Mouse (Mus musculus) heart, embryonic 15.5 days (tissue): ENCODE data around the gene Krt77. TPM values are rescaled to one million over a fixed set of nuclear protein-coding genes. Genes with fewer than 3 reads are reported as not detected.

Experiments used
- ATAC-seq: fragments of 200-750 bp; cut with Nextera tagmentation; replicated peaks from 2 replicates; pipeline ENCODE4 v1.8.0; 2017; ENCODE audit warnings: low read depth, moderate TSS enrichment; ENCODE audit not compliant: insufficient number of reproducible peaks, insufficient read depth, low FRiP score
- H3K27ac ChIP-seq: fragments of 300-500 bp; sonication (generic); 2 replicates; pipeline ENCODE4 v1.5.1; 2015; ENCODE audit warnings: mild to moderate bottlenecking, inconsistent platforms
- H3K27me3 ChIP-seq: fragments of 300-500 bp; sonication (generic); 2 replicates; pipeline ENCODE4 v1.6.1; 2015; ENCODE audit warnings: inconsistent platforms
- H3K36me3 ChIP-seq: fragments of 300-500 bp; sonication (generic); 2 replicates; pipeline ENCODE4 v1.6.1; 2015; ENCODE audit warnings: mild to moderate bottlenecking, inconsistent platforms
- H3K4me1 ChIP-seq: fragments of 300-500 bp; sonication (generic); replicated peaks from 2 replicates; pipeline ENCODE4 v1.6.1; 2015; ENCODE audit warnings: inconsistent platforms
- H3K4me2 ChIP-seq: fragments of 300-500 bp; sonication (generic); 2 replicates; pipeline ENCODE4 v1.6.1; 2015; ENCODE audit warnings: inconsistent platforms, mild to moderate bottlenecking, moderate library complexity
- H3K4me3 ChIP-seq: fragments of 300-500 bp; sonication (generic); 2 replicates; pipeline ENCODE4 v1.5.1; 2015; ENCODE audit warnings: mild to moderate bottlenecking, inconsistent platforms
- H3K9ac ChIP-seq: fragments of 300-500 bp; sonication (generic); 2 replicates; pipeline ENCODE4 v1.6.1; 2015; ENCODE audit warnings: mild to moderate bottlenecking, inconsistent platforms
- H3K9me3 ChIP-seq: fragments of 300-500 bp; sonication (generic); replicated peaks from 2 replicates; pipeline ENCODE4 v1.6.1; 2016; ENCODE audit warnings: inconsistent platforms
- WGBS: fragments of 180-500 bp; shearing (Covaris S2); methylation state at CpG from one replicate; pipeline ENCODE4 v1.1.7; 2015; ENCODE audit warnings: mixed read lengths; 5-methylcytosine and 5-hydroxymethylcytosine counted together
- polyA plus RNA-seq: library from polyadenylated mRNA; unstranded; fragments of >200 nt; fragmentation: Nextera tagmentation; extraction: Ambion mirVana; gene quantifications from 2 replicates; pipeline ENCODE4 v1.2.1, GENCODE M21; 2015

Gene Krt77
- polyA plus RNA-seq, 1 experiment from 2014 or later: 0.20 TPM

DNA sequence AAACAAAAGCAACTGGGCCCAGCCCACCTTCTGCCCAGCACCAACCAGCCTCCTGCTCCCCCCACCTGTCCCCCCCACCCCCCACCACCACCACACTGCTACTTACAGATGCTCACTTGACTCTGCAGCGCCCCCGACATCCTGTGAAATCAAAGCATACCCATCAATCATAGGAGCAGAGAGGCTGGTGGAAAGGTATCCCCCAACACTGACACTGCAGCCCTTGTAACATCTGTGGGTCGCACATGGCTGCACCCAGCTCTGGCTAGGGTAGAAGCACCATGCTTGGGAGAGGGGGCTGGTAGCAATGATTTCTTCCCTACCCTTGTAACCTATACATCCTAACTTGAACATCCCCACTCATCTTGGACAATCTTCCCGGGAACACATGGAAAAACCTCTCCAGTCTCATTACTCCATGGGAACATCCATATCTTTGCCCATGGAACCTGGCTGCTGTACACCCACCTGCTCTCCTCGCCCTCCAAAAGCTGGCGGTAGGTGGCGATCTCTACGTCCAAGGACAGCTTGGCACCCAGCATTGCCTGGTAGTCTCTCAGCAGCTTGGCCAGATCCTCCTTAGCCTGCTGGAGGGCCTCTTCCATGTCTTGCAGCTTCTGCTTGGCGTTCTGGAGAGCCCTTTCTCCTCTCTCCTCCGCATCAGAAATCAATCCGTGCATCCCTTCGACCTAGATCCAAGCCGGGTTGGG is 8.9 kb downstream of the Krt77 start:
- Histone ChIP-seq H3K36me3 (no peaks in the 10 kb centered on the region), H3K27ac (no peak overlapping the region), H3K4me3 (peak overlapping the region; percentile 44; the same call in 1 of the 2 replicates), H3K27me3 (peaks cover 72% of the 10 kb centered on the region), H3K4me1 (peaks cover 11% of the 10 kb centered on the region; the same call in 1 of the 2 replicates), H3K9me3 (no peaks in the 10 kb centered on the region), H3K4me2 (peak overlapping the region; percentile 74; the same call in 1 of the 2 replicates), H3K9ac (no peak overlapping the region)
- WGBS: 51% methylated on average over 13 of the region's 13 CpGs
- no peak for ATAC-seq

- H3K4me1 ChIP-seq: peaks cover 11% of the 10 kb centered on the region; the same call in 1 of the 2 replicates
- ATAC-seq: no peak
- no peaks in the 10 kb centered on the region for H3K9me3 ChIP-seq
- peak overlapping the region; percentile 44 for H3K4me3 ChIP-seq
- peaks cover 72% of the 10 kb centered on the region for H3K27me3 ChIP-seq
- no peaks in the 10 kb centered on the region for H3K36me3 ChIP-seq
- WGBS: 0% methylated on average over 15 of the region's 33 CpGs
- no peak overlapping the region for H3K27ac ChIP-seq
- H3K4me2 ChIP-seq: peak overlapping the region; percentile 74
- H3K9ac ChIP-seq: peak overlapping the region; percentile 35
Measured at GRCm38 (mm10) chr15:101859735-101860170, 9.8 kb downstream of the Krt77 start.

DNA sequence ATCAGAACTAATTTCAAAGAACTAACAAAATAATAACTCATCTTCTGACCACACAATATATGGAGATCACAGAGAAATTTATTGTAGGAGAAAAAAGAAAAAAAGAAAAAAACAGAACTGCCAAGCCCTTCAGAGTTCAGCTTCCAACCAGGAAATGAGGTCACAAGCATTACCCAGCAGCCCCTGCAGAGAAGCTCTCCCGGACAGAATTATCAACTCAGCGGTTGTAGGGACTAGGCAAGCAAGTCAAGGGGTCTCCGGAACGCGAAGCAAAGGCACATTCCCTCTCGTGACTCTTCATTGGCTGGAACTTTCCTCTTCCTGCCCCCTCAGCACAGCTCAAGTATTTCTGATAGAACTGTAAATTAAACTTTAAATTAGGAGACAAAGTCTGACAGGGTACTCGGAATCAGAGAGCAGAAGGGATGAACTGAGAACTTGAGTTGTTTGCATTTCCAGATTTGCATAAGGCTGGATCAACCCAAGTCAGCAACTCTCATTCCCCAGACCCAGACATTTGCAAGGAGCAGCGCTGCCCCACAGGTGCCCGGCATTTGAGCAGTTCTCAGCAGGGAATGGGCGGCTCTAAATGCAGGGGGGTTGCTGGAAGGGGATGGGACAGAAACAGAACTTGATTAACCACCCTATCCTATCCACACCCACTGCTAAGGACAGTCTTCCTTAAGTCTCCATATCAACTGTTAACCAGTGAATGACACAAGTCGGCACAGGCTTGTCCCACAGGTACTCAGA is 10.7 kb downstream of the Krt77 start:
- H3K36me3 ChIP-seq: no peaks in the 10 kb centered on the region
- WGBS: 7% methylated on average over 11 of the region's 11 CpGs
- no peak overlapping the region for H3K9ac ChIP-seq
- ATAC-seq: no peak
- peaks cover 79% of the 10 kb centered on the region for H3K27me3 ChIP-seq
- H3K4me1 ChIP-seq: peaks cover 11% of the 10 kb centered on the region; the same call in 1 of the 2 replicates
- H3K27ac ChIP-seq: no peak overlapping the region
- H3K4me3 ChIP-seq: no peak overlapping the region
- peak overlapping the region; percentile 74 for H3K4me2 ChIP-seq
- no peaks in the 10 kb centered on the region for H3K9me3 ChIP-seq

GRCm38 (mm10) chr15:101856696-101857095 is 12.8 kb downstream of the Krt77 start:
- ATAC-seq: no peak
- no peak overlapping the region for H3K4me2 ChIP-seq
- H3K27me3 ChIP-seq: peaks cover 81% of the 10 kb centered on the region
- H3K36me3 ChIP-seq: no peaks in the 10 kb centered on the region
- H3K9ac ChIP-seq: no peak overlapping the region
- WGBS: 37% methylated on average over 5 of the region's 5 CpGs
- no peaks in the 10 kb centered on the region for H3K9me3 ChIP-seq
- peaks cover 11% of the 10 kb centered on the region; the same call in 1 of the 2 replicates for H3K4me1 ChIP-seq
- H3K27ac ChIP-seq: no peak overlapping the region
- H3K4me3 ChIP-seq: no peak overlapping the region

- Histone ChIP-seq H3K4me1 (peaks cover 11% of the 10 kb centered on the region; the same call in 1 of the 2 replicates), H3K4me3 (no peak overlapping the region), H3K36me3 (no peaks in the 10 kb centered on the region), H3K9ac (no peak overlapping the region), H3K4me2 (no peak overlapping the region), H3K27ac (no peak overlapping the region), H3K9me3 (no peaks in the 10 kb centered on the region), H3K27me3 (peaks cover 81% of the 10 kb centered on the region)
- no peak for ATAC-seq
- 54% methylated on average over 3 of the region's 3 CpGs for WGBS
Measured at GRCm38 (mm10) chr15:101855732-101856131, 13.8 kb downstream of the Krt77 start.

- peaks cover 5% of the 10 kb centered on the region; the same call in 1 of the 2 replicates for H3K4me1 ChIP-seq
- no peak overlapping the region for H3K9ac ChIP-seq
- no peak overlapping the region for H3K27ac ChIP-seq
- peaks cover 73% of the 10 kb centered on the region for H3K27me3 ChIP-seq
- no peak for ATAC-seq
- H3K4me2 ChIP-seq: no peak overlapping the region
- no peaks in the 10 kb centered on the region for H3K36me3 ChIP-seq
- no peaks in the 10 kb centered on the region for H3K9me3 ChIP-seq
- 14% methylated on average over 5 of the region's 5 CpGs for WGBS
- H3K4me3 ChIP-seq: no peak overlapping the region
Measured at GRCm38 (mm10) chr15:101854294-101854693, 15.2 kb downstream of the Krt77 start.

DNA sequence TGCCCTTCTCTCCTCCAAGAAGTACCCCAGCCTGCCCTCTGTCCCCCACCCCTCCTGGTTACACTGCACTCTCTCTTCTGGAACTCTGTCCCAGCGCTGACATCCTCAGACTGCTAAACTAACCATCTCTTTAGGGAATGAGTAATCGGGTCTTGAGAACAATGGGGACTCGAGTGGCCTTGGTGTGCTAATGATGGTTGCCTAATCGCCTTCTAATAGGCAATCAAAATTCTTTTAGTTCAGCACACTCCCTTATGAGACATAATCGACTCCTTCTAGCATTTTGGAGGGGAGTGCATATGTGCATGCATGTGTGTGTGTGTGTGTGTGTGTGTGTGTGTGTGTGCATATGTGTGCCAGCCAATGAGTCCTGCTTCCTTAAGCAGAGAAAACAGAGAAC is 16.9 kb downstream of the Krt77 start:
- H3K9me3 ChIP-seq: no peaks in the 10 kb centered on the region
- no peaks in the 10 kb centered on the region for H3K36me3 ChIP-seq
- no peak overlapping the region for H3K9ac ChIP-seq
- 40% methylated on average over 5 of the region's 5 CpGs for WGBS
- no peak overlapping the region for H3K4me2 ChIP-seq
- no peak for ATAC-seq
- no peaks in the 10 kb centered on the region for H3K4me1 ChIP-seq
- peaks cover 74% of the 10 kb centered on the region for H3K27me3 ChIP-seq
- no peak overlapping the region for H3K27ac ChIP-seq
- no peak overlapping the region for H3K4me3 ChIP-seq

DNA sequence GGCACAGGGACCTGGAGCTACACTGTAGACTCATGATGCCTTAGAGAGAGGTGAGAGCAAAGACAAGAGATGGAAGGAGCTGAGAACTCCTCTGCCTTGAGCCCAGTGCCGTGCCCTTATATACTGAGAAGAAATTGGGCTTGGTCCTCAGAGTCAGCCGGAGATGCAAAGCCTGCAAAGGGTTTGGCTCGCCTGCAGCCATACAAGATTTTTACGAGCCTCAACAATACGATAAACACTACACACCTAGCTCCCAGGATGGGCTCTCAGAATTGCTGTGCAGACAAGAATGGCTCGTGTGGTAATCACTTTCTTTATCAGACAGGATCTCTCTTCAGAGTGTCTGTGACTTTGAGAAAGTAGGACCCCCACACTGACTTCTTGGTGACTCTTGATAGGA is 18.8 kb downstream of the Krt77 start, which contains the start of gene Krt1:
TSS of gene Krt1 (minus strand) at position 101 of the 400 bp plus-strand sequence.
- Histone ChIP-seq H3K27ac (no peak within 1 kb of the TSS), H3K9ac (no peak within 1 kb of the TSS), H3K36me3 (no peaks in the 10 kb centered on the region), H3K4me2 (no peak within 1 kb of the TSS), H3K4me3 (no peak within 1 kb of the TSS), H3K4me1 (peaks cover 6% of the 10 kb centered on the region), H3K27me3 (peaks cover 73% of the 10 kb centered on the region), H3K9me3 (no peaks in the 10 kb centered on the region)
- 70% methylated on average over 6 of the region's 6 CpGs for WGBS
- no peak for ATAC-seq

DNA sequence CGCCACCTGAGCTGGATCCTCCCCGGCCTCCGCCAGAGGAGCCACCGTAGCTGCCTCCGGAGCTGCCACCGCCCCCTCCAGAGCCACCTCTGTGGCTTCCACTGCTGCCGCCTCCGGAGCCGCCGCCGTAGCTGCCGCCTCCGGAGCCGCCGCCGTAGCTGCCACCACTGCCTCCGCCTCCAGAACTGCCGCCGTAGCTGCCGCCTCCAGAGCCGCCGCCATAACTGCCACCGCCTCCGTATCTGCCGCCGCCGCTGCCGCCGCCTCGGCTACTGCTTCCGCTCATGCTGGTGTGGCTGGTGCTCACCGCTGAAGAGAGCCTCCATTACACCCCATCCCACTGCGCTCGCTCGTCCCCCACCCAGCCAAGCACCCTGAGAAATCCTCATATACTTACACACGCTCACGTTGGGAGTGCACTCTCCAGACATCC is 23.5 kb downstream of the Krt77 start:
- Histone ChIP-seq H3K9me3 (no peaks in the 10 kb centered on the region), H3K4me2 (peak overlapping the region; percentile 93), H3K27ac (no peak overlapping the region), H3K4me3 (peak overlapping the region; percentile 57), H3K36me3 (no peaks in the 10 kb centered on the region), H3K4me1 (peaks cover 10% of the 10 kb centered on the region), H3K27me3 (peaks cover 52% of the 10 kb centered on the region), H3K9ac (peak overlapping the region; percentile 55)
- WGBS: under 1% methylated on average over 37 of the region's 37 CpGs
- ATAC-seq: no peak

GRCm38 (mm10) chr15:101843192-101843591 is 26.3 kb downstream of the Krt77 start:
- Histone ChIP-seq H3K36me3 (no peaks in the 10 kb centered on the region), H3K4me3 (no peak overlapping the region), H3K27me3 (peaks cover 51% of the 10 kb centered on the region), H3K9ac (no peak overlapping the region), H3K27ac (no peak overlapping the region), H3K4me2 (no peak overlapping the region), H3K9me3 (no peaks in the 10 kb centered on the region), H3K4me1 (peaks cover 10% of the 10 kb centered on the region)
- ATAC-seq: no peak
- WGBS: 59% methylated on average over 9 of the region's 9 CpGs

GRCm38 (mm10) chr15:101834784-101835328 is 34.6 kb downstream of the Krt77 start:
- H3K9me3 ChIP-seq: no peaks in the 10 kb centered on the region
- H3K4me2 ChIP-seq: no peak overlapping the region
- WGBS: 61% methylated on average over 5 of the region's 5 CpGs
- H3K36me3 ChIP-seq: no peaks in the 10 kb centered on the region
- H3K4me3 ChIP-seq: no peak overlapping the region
- no peak overlapping the region for H3K27ac ChIP-seq
- no peak for ATAC-seq
- no peaks in the 10 kb centered on the region for H3K4me1 ChIP-seq
- H3K27me3 ChIP-seq: peaks cover 12% of the 10 kb centered on the region
- H3K9ac ChIP-seq: no peak overlapping the region
